16 mouse cellular contexts compared by ENCODE assay signal in the genomic region with DNA sequence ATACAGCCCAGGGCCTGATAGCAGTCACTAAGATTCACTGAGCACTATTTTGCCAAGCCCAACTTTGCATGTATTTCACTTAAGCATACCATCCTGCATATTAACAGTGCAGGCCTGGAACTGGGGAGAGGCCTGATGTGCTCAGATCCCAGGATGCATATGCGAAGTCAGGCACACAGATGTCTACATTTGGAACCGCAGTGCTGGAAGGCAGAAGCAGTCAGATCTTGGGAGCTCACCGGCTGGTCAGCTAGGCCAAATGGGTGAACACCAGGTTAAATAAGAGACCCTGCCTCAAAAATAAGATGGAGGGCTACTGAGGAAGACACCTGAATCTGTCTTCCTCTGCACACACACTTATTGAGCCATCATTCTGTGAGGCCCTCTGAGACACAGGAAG.
DNase-seq lines count a peak whose midpoint lies in the region; ATAC-seq and TF ChIP-seq lines count a peak whose summit lies in the region.
"Had no signal": no experiment of that assay in that cellular context is flagged by ENCODE, and none has a peak within 500 bp of the region (broad histone marks: within the 10 kb centered on the region; RNA-seq: fewer than 3 reads in every experiment).

No protein-coding gene starts in this region.

- WGBS in liver, embryonic 15.5 days (ENCODE audit: insufficient replicate concordance), result 79% methylated on average over 3 of the region's 3 CpGs
- WGBS in bone marrow, adult 2 months, result 89% methylated on average over 3 of the region's 3 CpGs
- 88% methylated on average over 3 of the region's 3 CpGs for WGBS in liver, postnatal 0 days (ENCODE audit: insufficient replicate concordance)

- H3K27me3 ChIP-seq in liver, embryonic 15.5 days, result no peaks in the 10 kb centered on the region
- no peaks in the 10 kb centered on the region for H3K27me3 ChIP-seq in liver, postnatal 0 days (ENCODE audit: insufficient read depth, low read length)
- H3K27me3 ChIP-seq: hindbrain, embryonic 13.5 days; limb, embryonic 12.5 days; Patski had no signal

- no peaks in the 10 kb centered on the region for H3K9me3 ChIP-seq in liver, embryonic 15.5 days (replicated peaks)
- no peaks in the 10 kb centered on the region for H3K9me3 ChIP-seq in liver, postnatal 0 days (ENCODE audit: low read length)
- H3K9me3 ChIP-seq: hindbrain, embryonic 13.5 days; limb, embryonic 12.5 days; midbrain, embryonic 10.5 days had no signal

- H3K36me3 ChIP-seq in liver, embryonic 15.5 days (replicated peaks), result no peaks in the 10 kb centered on the region
- H3K36me3 ChIP-seq in liver, postnatal 0 days (replicated peaks; ENCODE audit: insufficient read depth, low read length), result no peaks in the 10 kb centered on the region
- H3K36me3 ChIP-seq: hindbrain, embryonic 13.5 days; limb, embryonic 12.5 days; midbrain, embryonic 10.5 days had no signal

- no peak for TF ChIP-seq CTCF in bone marrow, adult 2 months (IDR thresholded peaks at IDR 0.05; ENCODE audit: control insufficient read depth, insufficient read depth, low read length)
- TF ChIP-seq CTCF in liver, postnatal 0 days (IDR thresholded peaks at IDR 0.05; ENCODE audit: low read depth), result no peak

- 0 out of 2 replicates have a peak overlapping the region, but pooled peaks have one; percentile 41 for H3K27ac ChIP-seq in liver, embryonic 15.5 days (replicated peaks)
- peak overlapping the region; percentile 88 for H3K27ac ChIP-seq in bone marrow, adult 2 months (ENCODE audit: control insufficient read depth, insufficient read depth, low read depth, low read length, poor library complexity)
- H3K27ac ChIP-seq in liver, postnatal 0 days (ENCODE audit: low read depth), result peak overlapping the region; percentile 77
- H3K27ac ChIP-seq: hindbrain, embryonic 13.5 days; midbrain, embryonic 10.5 days had no signal

- DNase-seq in heart, adult 11 months, result peak; percentile 90
- no peak for DNase-seq in heart, postnatal 14 days
- DNase-seq in liver, result no peak
- no peak for DNase-seq in liver, postnatal 0 days
- DNase-seq in spleen, adult 18-20 months, result no peak
- DNase-seq in cerebellum, postnatal 10 days, result no peak
- DNase-seq: cerebellum, adult 11-12 months; embryo, embryonic 11 days; right cerebral cortex, postnatal 4 days had no signal

- H3K4me3 ChIP-seq in liver, embryonic 15.5 days (replicated peaks), result no peak overlapping the region
- no peak overlapping the region for H3K4me3 ChIP-seq in bone marrow, adult 2 months (replicated peaks; ENCODE audit: control insufficient read depth, low read depth, low read length)
- no peak overlapping the region for H3K4me3 ChIP-seq in liver, postnatal 0 days (ENCODE audit: low read depth, low read length)
- H3K4me3 ChIP-seq: hindbrain, embryonic 13.5 days; limb, embryonic 12.5 days; midbrain, embryonic 10.5 days had no signal

- H3K4me2 ChIP-seq in liver, embryonic 15.5 days, result no peak overlapping the region
- H3K4me2 ChIP-seq in liver, postnatal 0 days (ENCODE audit: low read depth, low read length), result no peak overlapping the region
- H3K4me2 ChIP-seq: hindbrain, embryonic 13.5 days; limb, embryonic 12.5 days had no signal

- no peak overlapping the region for H3K9ac ChIP-seq in liver, embryonic 15.5 days
- no peak overlapping the region for H3K9ac ChIP-seq in liver, postnatal 0 days (replicated peaks)
- H3K9ac ChIP-seq: hindbrain, embryonic 13.5 days; limb, embryonic 12.5 days had no signal

- no peak for TF ChIP-seq EP300 in liver, postnatal 0 days (IDR thresholded peaks at IDR 0.05; ENCODE audit: low read depth)

- no peak for ATAC-seq in liver, embryonic 15.5 days (ENCODE audit: insufficient read depth)
- ATAC-seq in liver, postnatal 0 days, result no peak
- ATAC-seq: forebrain, embryonic 16.5 days; Patski had no signal

- intact Hi-C loops in heart, postnatal 14 days (cut with DNase I), result no loop called here

- TF ChIP-seq POLR2A in bone marrow, adult 2 months (IDR thresholded peaks at IDR 0.05; ENCODE audit: borderline replicate concordance, control insufficient read depth, low read depth, low read length), result no peak

- 0 out of 2 replicates have a peak, but pooled peaks cover 4% of the 10 kb centered on the region for H3K4me1 ChIP-seq in liver, embryonic 15.5 days (replicated peaks)
- peaks cover 6% of the 10 kb centered on the region; the same call in 1 of the 2 replicates for H3K4me1 ChIP-seq in bone marrow, adult 2 months (ENCODE audit: control insufficient read depth, insufficient read depth, low read length)
- no peaks in the 10 kb centered on the region for H3K4me1 ChIP-seq in liver, postnatal 0 days (ENCODE audit: insufficient read depth)
